Mouse (Mus musculus): ENCODE results near the gene Kcnj10. TPM values are rescaled to one million over a fixed set of nuclear protein-coding genes. Genes with fewer than 3 reads are reported as not detected.
A peak's percentile ranks its signal among the peaks of the same experiment; 100 is the strongest.

The Kcnj10 gene
- polyA plus RNA-seq, 1 experiment: 93.5 TPM

DNA sequence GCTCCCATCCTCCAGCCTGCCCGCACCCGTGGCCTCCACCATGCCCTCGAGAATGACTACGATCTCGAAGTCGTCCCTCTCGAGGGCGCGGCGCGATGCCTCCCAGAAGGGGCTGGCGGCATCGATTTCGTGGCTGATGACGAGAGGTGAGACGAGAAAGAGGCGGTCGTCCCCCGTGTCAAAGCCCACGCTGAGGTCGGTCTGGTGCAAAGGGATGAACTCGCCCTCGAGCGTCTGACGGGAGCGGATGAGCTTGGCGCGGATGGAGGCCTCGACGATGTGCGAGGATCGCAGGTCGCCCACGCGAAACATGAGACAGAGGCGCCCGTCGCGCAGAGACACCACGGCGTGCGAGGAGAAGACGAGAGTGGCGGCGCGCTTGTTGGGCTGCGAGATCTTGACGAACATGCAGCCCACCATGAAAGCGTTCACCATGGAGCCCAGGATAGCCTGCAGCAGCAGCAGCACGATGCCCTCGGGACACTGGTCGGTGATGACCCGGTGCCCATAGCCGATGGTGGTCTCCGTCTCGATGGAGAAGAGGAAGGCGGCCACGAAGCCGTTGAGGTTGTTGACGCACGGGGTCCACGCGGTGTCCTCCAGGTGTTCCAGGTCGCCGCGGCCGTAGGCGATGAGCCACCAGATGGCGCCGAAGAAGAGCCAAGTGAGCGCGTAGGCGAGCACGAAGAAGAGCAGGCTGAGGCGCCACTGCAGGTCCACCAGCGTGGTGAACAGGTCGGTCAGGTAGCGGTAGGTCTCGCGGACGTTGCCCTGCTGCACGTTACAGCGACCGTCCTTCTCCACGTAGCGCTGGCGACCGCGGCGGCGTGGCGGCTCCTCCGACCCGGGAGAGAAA lies 15.1 kb upstream of the Kcnj10 start:
- WGBS: 28% methylated on average over 94 of the region's 94 CpGs
- H3K4me1 ChIP-seq (ENCODE audit: control insufficient read depth, insufficient read depth, low read length): peaks cover 38% of the 10 kb centered on the region
- TF ChIP-seq CTCF (IDR thresholded peaks at IDR 0.05; ENCODE audit: insufficient read depth, low read depth, low read length) (peak; percentile 48; the same call in 1 of the 2 replicates), POLR2A (IDR thresholded peaks at IDR 0.05; ENCODE audit: insufficient read depth, low read depth, low read length) (no peak)
- H3K4me3 ChIP-seq (ENCODE audit: insufficient read depth, low read depth, low read length): peak overlapping the region; percentile 48
- no peak overlapping the region for H3K27ac ChIP-seq (ENCODE audit: insufficient read depth, low read depth, low read length)

DNA sequence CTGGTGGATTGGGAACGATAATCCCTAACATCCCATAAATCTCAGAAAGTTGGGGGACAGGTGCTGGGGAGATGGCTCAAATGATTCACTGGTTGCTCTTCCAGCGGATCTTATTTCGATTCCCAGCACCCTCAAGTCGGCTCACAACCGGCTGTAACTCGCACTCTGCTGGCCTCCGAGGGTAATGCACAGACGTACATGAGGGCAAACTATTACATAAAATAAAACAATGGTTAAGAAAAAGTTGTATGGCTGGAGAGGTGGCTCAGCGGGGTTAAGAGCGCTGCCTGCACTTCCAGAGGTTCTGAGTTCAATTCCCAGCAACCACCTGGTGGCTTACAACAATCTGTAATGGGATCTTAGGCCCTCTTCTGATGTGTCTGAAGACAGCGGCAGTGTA lies 14.3 kb upstream of the Kcnj10 start:
- Histone ChIP-seq H3K27ac (ENCODE audit: insufficient read depth, low read depth, low read length) (no peak overlapping the region), H3K4me1 (ENCODE audit: control insufficient read depth, insufficient read depth, low read length) (peaks cover 38% of the 10 kb centered on the region), H3K4me3 (ENCODE audit: insufficient read depth, low read depth, low read length) (no peak overlapping the region)
- 72% methylated on average over 11 of the region's 11 CpGs for WGBS
- no peak for TF ChIP-seq CTCF (IDR thresholded peaks at IDR 0.05; ENCODE audit: insufficient read depth, low read depth, low read length)
- no peak for TF ChIP-seq POLR2A (IDR thresholded peaks at IDR 0.05; ENCODE audit: insufficient read depth, low read depth, low read length)

DNA sequence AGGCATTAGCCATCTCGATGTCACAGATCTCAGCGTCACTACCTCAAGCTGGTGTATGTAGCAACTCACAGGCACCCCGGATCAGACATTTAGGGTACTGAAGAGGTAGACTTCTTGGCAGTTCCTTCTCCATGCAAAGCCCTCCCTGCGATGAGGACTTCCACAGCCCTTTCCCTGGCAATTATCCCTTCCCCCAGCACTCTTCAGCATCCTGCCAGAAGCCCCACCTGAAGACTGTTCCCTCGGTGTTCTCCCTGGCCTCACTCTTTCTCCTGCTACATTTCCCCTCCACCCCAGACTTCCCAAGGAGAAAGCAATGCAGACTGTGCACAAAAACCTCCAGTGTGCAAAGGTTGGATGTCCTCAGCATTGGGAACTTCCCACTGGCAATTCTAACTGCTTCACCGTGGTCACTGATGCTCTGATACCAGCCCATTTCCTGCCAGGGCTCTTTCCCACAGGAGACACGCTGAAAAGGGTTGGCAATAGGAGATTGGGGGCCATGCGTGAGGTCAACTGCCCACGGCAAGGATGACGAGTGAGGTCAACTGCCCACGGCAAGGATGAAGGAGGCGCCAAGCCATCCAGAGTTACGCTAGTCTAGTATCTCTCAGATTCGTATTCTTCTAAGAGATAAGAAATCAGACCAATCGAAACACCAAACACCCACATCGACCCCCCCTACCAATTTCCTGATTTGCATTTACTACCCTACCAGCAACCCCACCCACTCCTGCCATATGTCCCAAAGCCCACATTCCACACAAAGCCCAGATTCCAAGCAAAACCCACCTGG lies 13.6 kb upstream of the Kcnj10 start:
- Histone ChIP-seq H3K4me3 (ENCODE audit: insufficient read depth, low read depth, low read length) (peak overlapping the region; percentile 10; the same call in 1 of the 2 replicates), H3K27ac (ENCODE audit: insufficient read depth, low read depth, low read length) (no peak overlapping the region), H3K4me1 (ENCODE audit: control insufficient read depth, insufficient read depth, low read length) (peaks cover 38% of the 10 kb centered on the region)
- 86% methylated on average over 16 of the region's 16 CpGs for WGBS
- TF ChIP-seq POLR2A (IDR thresholded peaks at IDR 0.05; ENCODE audit: insufficient read depth, low read depth, low read length) (no peak), CTCF (IDR thresholded peaks at IDR 0.05; ENCODE audit: insufficient read depth, low read depth, low read length) (no peak)

DNA sequence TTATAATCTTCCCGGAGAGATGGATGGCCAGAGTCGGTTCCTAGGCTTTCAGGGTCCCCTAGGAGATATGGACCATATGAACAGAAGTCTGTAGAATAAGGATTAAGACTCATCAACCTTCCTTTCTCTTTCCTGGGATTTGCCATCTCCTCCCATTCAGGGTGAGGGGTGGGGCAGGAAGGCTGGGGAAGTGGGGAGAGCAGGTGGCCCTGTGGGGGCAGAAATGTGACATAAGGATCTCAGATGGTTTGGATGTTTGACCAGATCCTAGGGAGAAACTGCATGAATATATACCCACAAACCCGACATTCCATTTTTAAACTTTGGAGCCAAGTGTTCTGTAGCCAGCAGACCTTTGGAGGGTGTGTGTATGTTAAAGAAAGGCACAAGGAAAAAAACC lies 13.0 kb upstream of the Kcnj10 start:
- Histone ChIP-seq H3K27ac (ENCODE audit: insufficient read depth, low read depth, low read length) (no peak overlapping the region), H3K4me3 (ENCODE audit: insufficient read depth, low read depth, low read length) (peak overlapping the region; percentile 7; the same call in 1 of the 2 replicates), H3K4me1 (ENCODE audit: control insufficient read depth, insufficient read depth, low read length) (peaks cover 32% of the 10 kb centered on the region)
- WGBS: 78% methylated on average over 3 of the region's 3 CpGs
- TF ChIP-seq CTCF (IDR thresholded peaks at IDR 0.05; ENCODE audit: insufficient read depth, low read depth, low read length) (no peak), POLR2A (IDR thresholded peaks at IDR 0.05; ENCODE audit: insufficient read depth, low read depth, low read length) (no peak)

DNA sequence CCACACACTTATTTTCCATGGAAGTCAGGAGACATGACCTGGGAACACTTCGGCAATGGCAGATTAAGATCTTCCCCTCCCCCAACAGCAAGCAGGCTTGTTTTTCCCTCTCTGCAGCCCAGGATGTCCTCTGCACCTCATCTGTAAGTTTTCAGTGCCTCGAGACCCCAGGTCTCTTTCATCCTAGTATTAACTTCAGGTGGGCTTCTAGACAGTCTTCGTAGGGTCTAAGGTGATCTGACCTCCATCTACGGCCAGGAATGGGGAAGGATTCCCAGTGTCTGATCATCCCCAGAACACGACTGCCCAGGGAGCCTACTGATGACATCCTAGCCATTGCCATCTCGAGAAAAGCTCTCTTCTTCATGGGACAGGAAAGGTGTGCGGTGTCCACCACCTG lies 12.5 kb upstream of the Kcnj10 start:
- no peak for TF ChIP-seq CTCF (IDR thresholded peaks at IDR 0.05; ENCODE audit: insufficient read depth, low read depth, low read length)
- TF ChIP-seq POLR2A (IDR thresholded peaks at IDR 0.05; ENCODE audit: insufficient read depth, low read depth, low read length): no peak
- H3K4me1 ChIP-seq (ENCODE audit: control insufficient read depth, insufficient read depth, low read length): peaks cover 32% of the 10 kb centered on the region
- H3K27ac ChIP-seq (ENCODE audit: insufficient read depth, low read depth, low read length): 0 out of 2 replicates have a peak overlapping the region, but pooled peaks have one; percentile 60
- 58% methylated on average over 7 of the region's 7 CpGs for WGBS
- peak overlapping the region; percentile 57 for H3K4me3 ChIP-seq (ENCODE audit: insufficient read depth, low read depth, low read length)

DNA sequence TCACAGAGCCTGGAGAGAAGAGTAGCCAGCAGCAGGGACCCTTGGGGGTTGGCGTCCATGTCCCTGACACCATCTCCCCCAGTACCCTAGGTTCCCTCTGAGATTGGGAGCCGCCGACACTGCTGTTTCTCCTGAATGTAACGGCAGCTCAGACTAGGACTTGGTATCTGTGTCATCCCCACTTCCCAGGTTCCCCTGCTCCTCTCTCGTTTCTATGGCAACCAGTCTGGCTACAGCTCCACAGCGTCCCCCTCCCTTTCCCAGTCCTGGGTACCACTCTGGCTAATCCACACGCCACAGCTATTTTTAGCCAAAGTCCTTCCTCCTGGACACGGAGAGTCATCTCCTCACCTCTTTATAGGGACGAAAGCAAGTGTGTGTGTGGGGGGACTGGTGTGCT lies 11.9 kb upstream of the Kcnj10 start, which contains the start of gene Kcnj9:
TSS of gene Kcnj9 (minus strand) at position 188 of the 400 bp plus-strand sequence.
- TF ChIP-seq POLR2A (IDR thresholded peaks at IDR 0.05; ENCODE audit: insufficient read depth, low read depth, low read length) (no peak; the same call in 1 of the 2 replicates), CTCF (IDR thresholded peaks at IDR 0.05; ENCODE audit: insufficient read depth, low read depth, low read length) (no peak)
- peak within 1 kb of the TSS; percentile 57 for H3K4me3 ChIP-seq (ENCODE audit: insufficient read depth, low read depth, low read length)
- H3K4me1 ChIP-seq (ENCODE audit: control insufficient read depth, insufficient read depth, low read length): peaks cover 31% of the 10 kb centered on the region
- 11% methylated on average over 9 of the region's 9 CpGs for WGBS
- H3K27ac ChIP-seq (ENCODE audit: insufficient read depth, low read depth, low read length): peak within 1 kb of the TSS; percentile 60

DNA sequence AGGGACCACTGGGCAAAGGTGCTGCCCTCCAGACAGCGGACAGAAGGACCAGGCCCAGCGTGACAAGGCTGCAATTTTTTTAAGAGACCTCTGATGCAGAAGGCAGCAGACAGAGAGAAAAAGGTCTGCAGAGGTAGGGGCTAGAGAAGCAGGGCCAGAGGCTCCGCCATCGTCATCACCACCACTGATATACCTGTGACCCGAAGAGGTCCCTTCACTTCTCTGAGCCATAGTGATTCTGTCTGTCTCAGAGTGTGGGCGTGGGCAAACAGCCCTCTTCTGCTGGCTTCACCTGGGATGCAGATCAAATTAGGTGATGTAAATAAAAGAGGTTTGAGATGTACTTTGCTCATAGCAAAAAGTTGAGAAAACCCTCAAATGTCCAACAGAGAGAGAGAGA lies 11.4 kb upstream of the Kcnj10 start:
- 72% methylated on average over 6 of the region's 6 CpGs for WGBS
- TF ChIP-seq CTCF (IDR thresholded peaks at IDR 0.05; ENCODE audit: insufficient read depth, low read depth, low read length) (no peak), POLR2A (IDR thresholded peaks at IDR 0.05; ENCODE audit: insufficient read depth, low read depth, low read length) (no peak)
- Histone ChIP-seq H3K4me1 (ENCODE audit: control insufficient read depth, insufficient read depth, low read length) (peaks cover 26% of the 10 kb centered on the region), H3K4me3 (ENCODE audit: insufficient read depth, low read depth, low read length) (no peak overlapping the region), H3K27ac (ENCODE audit: insufficient read depth, low read depth, low read length) (peak overlapping the region; percentile 50)

DNA sequence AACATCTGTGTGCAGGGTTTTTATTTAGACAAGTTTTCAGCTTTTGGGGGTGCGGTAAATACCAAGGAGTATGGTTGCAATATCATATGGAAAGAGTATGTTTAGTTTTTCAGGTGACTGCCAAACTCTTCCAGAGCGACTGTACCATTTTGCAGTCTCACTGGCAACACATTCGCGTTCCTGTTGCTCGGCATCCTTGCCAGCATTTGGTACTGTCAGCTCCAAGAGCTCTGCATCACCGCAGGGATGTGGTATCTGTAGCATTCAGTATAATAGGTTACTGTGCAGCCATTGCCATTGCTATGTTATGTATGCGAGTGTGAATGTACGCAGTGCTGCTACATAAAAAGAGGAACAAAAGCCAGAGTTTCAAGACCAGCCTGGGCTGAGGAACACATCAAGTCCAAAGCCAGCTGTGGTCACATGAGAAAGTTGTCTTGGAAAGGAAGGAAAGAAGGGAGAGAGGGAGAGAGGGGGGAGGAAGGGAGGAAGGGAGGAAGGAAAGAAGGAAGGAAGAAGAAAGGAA lies 9.5 kb upstream of the Kcnj10 start:
- Histone ChIP-seq H3K27ac (ENCODE audit: insufficient read depth, low read depth, low read length) (no peak overlapping the region), H3K4me3 (ENCODE audit: insufficient read depth, low read depth, low read length) (no peak overlapping the region), H3K4me1 (ENCODE audit: control insufficient read depth, insufficient read depth, low read length) (peaks cover 12% of the 10 kb centered on the region)
- no peak for TF ChIP-seq POLR2A (IDR thresholded peaks at IDR 0.05; ENCODE audit: insufficient read depth, low read depth, low read length)
- TF ChIP-seq CTCF (IDR thresholded peaks at IDR 0.05; ENCODE audit: insufficient read depth, low read depth, low read length): no peak
- 53% methylated on average over 8 of the region's 8 CpGs for WGBS
